In the genomic region with DNA sequence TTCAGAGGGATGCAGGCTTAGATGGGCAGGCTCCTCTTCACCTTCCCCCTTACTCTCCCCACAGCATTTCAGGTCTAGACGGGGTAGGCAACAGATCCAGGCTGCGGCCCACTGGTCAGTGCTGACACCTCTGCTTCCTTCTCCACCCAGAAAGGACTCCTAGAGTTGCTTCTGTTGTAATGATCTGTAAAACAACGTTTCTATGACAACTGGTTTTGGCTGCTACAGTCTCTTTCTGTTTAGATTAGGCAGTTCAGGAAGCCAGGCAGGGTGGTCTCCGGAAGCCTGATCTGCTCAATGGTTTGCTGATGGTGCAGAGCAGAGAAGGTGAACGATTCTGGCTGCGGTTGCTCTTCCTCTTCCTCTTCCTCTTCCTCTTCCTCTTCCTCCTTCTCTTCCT, we compare ENCODE assay signal across 12 mouse cellular contexts. TPM values are rescaled to one million over a fixed set of nuclear protein-coding genes. Genes with fewer than 3 reads are reported as not detected.
DNase-seq lines count a peak whose midpoint lies in the region; ATAC-seq and TF ChIP-seq lines count a peak whose summit lies in the region.
"Had no signal": no experiment of that assay in that cellular context is flagged by ENCODE, and none has a peak within 500 bp of the region (broad histone marks: within the 10 kb centered on the region; RNA-seq: fewer than 3 reads in every experiment).

No protein-coding gene starts in this region.

- TF ChIP-seq CTCF in heart, adult 2 months (IDR thresholded peaks at IDR 0.05) = no peak

- no peak for ATAC-seq in limb, embryonic 14.5 days (ENCODE audit: low FRiP score, low read depth)
- ATAC-seq in common myeloid progenitor, adult 5-6 weeks (replicated peaks; ENCODE audit: low read depth, poor library complexity, severe bottlenecking) = peak; percentile 83
- ATAC-seq in frontal cortex, adult (ENCODE audit: low TSS enrichment) = no peak

- peak; percentile 94 for DNase-seq in heart, adult 11 months
- DNase-seq in heart, adult 2 months = no peak
- peak; percentile 43 for DNase-seq in limb, embryonic 14.5 days (ENCODE audit: low spot score)
- DNase-seq in limb, embryonic 10.5 days (ENCODE audit: low spot score) = no peak
- no peak for DNase-seq in right cerebral cortex, postnatal 10 days (ENCODE audit: low spot score in 2 of 2)

- H3K9ac ChIP-seq in heart, adult 2 months (ENCODE audit: low read depth, low read length) = no peak overlapping the region
- H3K9ac ChIP-seq in limb, embryonic 14.5 days (ENCODE audit: low read depth, low read length, severe bottlenecking) = no peak overlapping the region
- H3K9ac ChIP-seq: hindbrain, embryonic 15.5 days; neural tube, embryonic 12.5 days had no signal

- intact Hi-C loops in heart, adult 2 months (cut with DNase I) = no loop called here

- H3K27me3 ChIP-seq in heart, adult 2 months (ENCODE audit: control insufficient read depth, insufficient read depth, low read length) = no peaks in the 10 kb centered on the region
- H3K27me3 ChIP-seq in limb, embryonic 14.5 days (ENCODE audit: control insufficient read depth, insufficient read depth, low read length) = no peaks in the 10 kb centered on the region
- no peaks in the 10 kb centered on the region for H3K27me3 ChIP-seq in limb, embryonic 10.5 days (ENCODE audit: low read depth, poor library complexity, severe bottlenecking)
- H3K27me3 ChIP-seq in megakaryocyte, embryonic 14.5 days (replicated peaks) = no peaks in the 10 kb centered on the region
- H3K27me3 ChIP-seq: hindbrain, embryonic 15.5 days; neural tube, embryonic 12.5 days had no signal

- no peaks in the 10 kb centered on the region for H3K36me3 ChIP-seq in heart, adult 2 months (ENCODE audit: control insufficient read depth, insufficient read depth, low read length)
- H3K36me3 ChIP-seq in limb, embryonic 14.5 days (ENCODE audit: control insufficient read depth, insufficient read depth, low read length) = no peaks in the 10 kb centered on the region
- no peaks in the 10 kb centered on the region for H3K36me3 ChIP-seq in limb, embryonic 10.5 days
- peaks cover 41% of the 10 kb centered on the region for H3K36me3 ChIP-seq in megakaryocyte, embryonic 14.5 days (replicated peaks; ENCODE audit: low read length)
- H3K36me3 ChIP-seq: hindbrain, embryonic 15.5 days; neural tube, embryonic 12.5 days had no signal

- TF ChIP-seq POLR2A in heart, adult 2 months (IDR thresholded peaks at IDR 0.05; ENCODE audit: insufficient read depth, low read depth, low read length) = no peak
- no peak for TF ChIP-seq POLR2A in limb, embryonic 14.5 days (IDR thresholded peaks at IDR 0.05; ENCODE audit: borderline replicate concordance, extremely low read depth, insufficient read depth, insufficient read length)

- no peaks in the 10 kb centered on the region for H3K9me3 ChIP-seq in limb, embryonic 14.5 days (ENCODE audit: control insufficient read depth, low read length)
- no peaks in the 10 kb centered on the region for H3K9me3 ChIP-seq in limb, embryonic 10.5 days (replicated peaks)
- no peaks in the 10 kb centered on the region for H3K9me3 ChIP-seq in megakaryocyte, embryonic 14.5 days
- H3K9me3 ChIP-seq: hindbrain, embryonic 15.5 days; neural tube, embryonic 12.5 days had no signal

- H3K27ac ChIP-seq in heart, adult 2 months = no peak overlapping the region
- no peak overlapping the region for H3K27ac ChIP-seq in limb, embryonic 14.5 days (replicated peaks; ENCODE audit: low read depth, low read length)
- H3K27ac ChIP-seq in limb, embryonic 10.5 days = no peak overlapping the region
- H3K27ac ChIP-seq: hindbrain, embryonic 15.5 days; neural tube, embryonic 12.5 days had no signal

- H3K4me3 ChIP-seq in heart, adult 2 months = no peak overlapping the region
- no peak overlapping the region for H3K4me3 ChIP-seq in limb, embryonic 14.5 days (replicated peaks; ENCODE audit: low read length)
- H3K4me3 ChIP-seq in limb, embryonic 10.5 days = no peak overlapping the region
- H3K4me3 ChIP-seq in megakaryocyte, embryonic 14.5 days (replicated peaks) = peak overlapping the region; percentile 35
- H3K4me3 ChIP-seq: hindbrain, embryonic 15.5 days; neural tube, embryonic 12.5 days had no signal

- 38% methylated on average over 6 of the region's 6 CpGs for WGBS in heart, adult 2 months
- WGBS in limb, embryonic 14.5 days = 67% methylated on average over 6 of the region's 6 CpGs
- WGBS in limb, embryonic 10.5 days = 79% methylated on average over 6 of the region's 6 CpGs

- no peak for TF ChIP-seq EP300 in heart, adult 2 months (IDR thresholded peaks at IDR 0.05; ENCODE audit: insufficient read depth, low read depth, low read length)

- H3K4me1 ChIP-seq in heart, adult 2 months (ENCODE audit: control insufficient read depth, insufficient read depth, low read length) = peaks cover 20% of the 10 kb centered on the region
- peaks cover 11% of the 10 kb centered on the region; the same call in 1 of the 2 replicates for H3K4me1 ChIP-seq in limb, embryonic 14.5 days (ENCODE audit: control insufficient read depth, insufficient read depth, low read length)
- peaks cover 14% of the 10 kb centered on the region for H3K4me1 ChIP-seq in limb, embryonic 10.5 days
- peaks cover 96% of the 10 kb centered on the region for H3K4me1 ChIP-seq in megakaryocyte, embryonic 14.5 days

- H3K4me2 ChIP-seq in limb, embryonic 14.5 days (replicated peaks; ENCODE audit: low read depth, low read length, severe bottlenecking) = no peak overlapping the region
- H3K4me2 ChIP-seq: hindbrain, embryonic 15.5 days; neural tube, embryonic 12.5 days had no signal

- no peaks in the 10 kb centered on the region; the same call in 1 of the 2 replicates for H3K79me2 ChIP-seq in heart, adult 2 months (replicated peaks; ENCODE audit: control insufficient read depth, insufficient read depth, low read length)

RNA-seq across cellular contexts. Expression of a gene that starts 23.6 kb away (rescaled TPM):
- 10 to 100 TPM; 58.1 to 64.8 TPM for total RNA-seq in heart, adult 2 months (2021)
- 51.7 and 65.0 TPM in 2 replicates for polyA plus RNA-seq in heart, adult 2 months (2012; rRNA removed)
- 47.7 and 50.3 TPM in 2 replicates for polyA plus RNA-seq in limb, embryonic 14.5 days (2012; rRNA removed)
- 47.3 and 48.4 TPM in 2 replicates for polyA plus RNA-seq in limb, embryonic 14.5 days (2014; fragmentation: Nextera tagmentation; extraction: Ambion mirVana)
- polyA plus RNA-seq in limb, embryonic 10.5 days (2016; fragmentation: Nextera tagmentation; extraction: Ambion mirVana) = 34.8 and 36.7 TPM in 2 replicates
- 58.2 and 59.6 TPM in 2 replicates for total RNA-seq in common myeloid progenitor, adult 5-6 weeks (2017)
- polyA plus RNA-seq in megakaryocyte, embryonic 14.5 days (2012; ENCODE audit: insufficient read depth, low replicate concordance) = 103 and 107 TPM in 2 replicates

RNA-seq across cellular contexts. Expression of a gene that starts 42.8 kb away (rescaled TPM):
- total RNA-seq in heart, adult 2 months (2021) = not detected
- polyA plus RNA-seq in heart, adult 2 months (2012; rRNA removed) = not detected in 2 replicates
- 0.03 and 0.04 TPM in 2 replicates for polyA plus RNA-seq in limb, embryonic 14.5 days (2012; rRNA removed)
- polyA plus RNA-seq in limb, embryonic 14.5 days (2014; fragmentation: Nextera tagmentation; extraction: Ambion mirVana) = not detected in 2 replicates
- not detected in 2 replicates for polyA plus RNA-seq in limb, embryonic 10.5 days (2016; fragmentation: Nextera tagmentation; extraction: Ambion mirVana)
- not detected in 2 replicates for total RNA-seq in common myeloid progenitor, adult 5-6 weeks (2017)
- not detected in 2 replicates for polyA plus RNA-seq in megakaryocyte, embryonic 14.5 days (2012; ENCODE audit: insufficient read depth, low replicate concordance)
- total RNA-seq: layer of hippocampus, postnatal 14 days had no signal
- polyA plus RNA-seq: hindbrain, embryonic 15.5 days; liver, embryonic 16.5 days had no signal

RNA-seq across cellular contexts. Expression of a gene that starts 49.3 kb away (rescaled TPM):
- 1 to 10 TPM; 2.4 to 2.5 TPM for total RNA-seq in heart, adult 2 months (2021)
- polyA plus RNA-seq in heart, adult 2 months (2012; rRNA removed) = 2.7 and 3.2 TPM in 2 replicates
- 1.7 TPM in 2 replicates for polyA plus RNA-seq in limb, embryonic 14.5 days (2012; rRNA removed)
- 1.4 and 1.7 TPM in 2 replicates for polyA plus RNA-seq in limb, embryonic 14.5 days (2014; fragmentation: Nextera tagmentation; extraction: Ambion mirVana)
- 2.9 and 3.2 TPM in 2 replicates for polyA plus RNA-seq in limb, embryonic 10.5 days (2016; fragmentation: Nextera tagmentation; extraction: Ambion mirVana)
- 1.3 and 1.8 TPM in 2 replicates for total RNA-seq in common myeloid progenitor, adult 5-6 weeks (2017)
- 9.3 and 14.4 TPM in 2 replicates for polyA plus RNA-seq in megakaryocyte, embryonic 14.5 days (2012; ENCODE audit: insufficient read depth, low replicate concordance)

Comparison
In these comparisons a context has a peak if more than half of its experiments do, and no peak if none do; other contexts are left out.
1. DNase-seq: peak in heart, adult 11 months (single experiment) and limb, embryonic 14.5 days (single experiment); none in heart, adult 2 months (0 of 2), limb, embryonic 10.5 days (single experiment) and right cerebral cortex, postnatal 10 days (0 of 2).